Mouse (Mus musculus) CH12.LX (cell line): ENCODE measurements around the gene Anp32b. TPM values are rescaled to one million over a fixed set of nuclear protein-coding genes. Genes with fewer than 3 reads are reported as not detected.

Experiments used
- DNase-seq: peaks from one replicate; pipeline ENCODE4 v3.0.0-alpha.2; 2013; ENCODE audit errors: extremely low read depth
- H3K27ac ChIP-seq: 2 replicates; pipeline ENCODE4 v1.5.1; 2012; ENCODE audit warnings: low read depth, mild to moderate bottlenecking, control low read depth, moderate library complexity; ENCODE audit not compliant: insufficient read depth
- H3K27me3 ChIP-seq: replicated peaks from 2 replicates; pipeline ENCODE3; 2012; ENCODE audit warnings: inconsistent platforms
- H3K36me3 ChIP-seq, 2 experiments: replicated peaks in 1 of 2; 2 replicates each; pipeline versions ENCODE3 to v1.6.1; 2012; ENCODE audit warnings: inconsistent platforms in 1 of 2, low read length in 1 of 2, mild to moderate bottlenecking in 1 of 2, mixed read lengths in 1 of 2, moderate library complexity in 1 of 2; ENCODE audit not compliant: control insufficient read depth in 1 of 2, insufficient read depth in 1 of 2
- H3K4me1 ChIP-seq, 2 experiments: 2 replicates each; pipeline ENCODE4 v1.6.1; 2012; ENCODE audit warnings: inconsistent platforms in 1 of 2, moderate library complexity in 1 of 2; ENCODE audit not compliant: insufficient read depth in 2 of 2, control insufficient read depth in 1 of 2
- H3K4me2 ChIP-seq: 2 replicates; pipeline ENCODE4 v1.6.1; 2012; ENCODE audit warnings: low read depth, mild to moderate bottlenecking, control low read depth; ENCODE audit not compliant: poor library complexity, insufficient read depth, severe bottlenecking
- H3K4me3 ChIP-seq, 3 experiments: fragments of 150-350 bp in 1 of 3; sonication (generic) in 1 of 3; replicated peaks in 1 of 3; 2 replicates each; pipeline versions ENCODE3 to v1.5.1; 2011 to 2012; ENCODE audit warnings: low read depth in 2 of 3, low read length in 2 of 3, mild to moderate bottlenecking in 2 of 3, moderate library complexity in 2 of 3, control low read depth in 1 of 3, improper control_type of control experiment in 1 of 3, inconsistent platforms in 1 of 3, mixed read lengths in 1 of 3; ENCODE audit not compliant: poor library complexity in 1 of 3
- H3K79me2 ChIP-seq: replicated peaks from 2 replicates; pipeline ENCODE4 v1.6.1; 2012; ENCODE audit warnings: mild to moderate bottlenecking, moderate library complexity; ENCODE audit not compliant: control insufficient read depth, poor library complexity, insufficient read depth, severe bottlenecking; ENCODE audit errors: extremely low read depth
- H3K9ac ChIP-seq: 2 replicates; pipeline ENCODE4 v1.6.1; 2012; ENCODE audit warnings: low read depth, mild to moderate bottlenecking, control low read depth, moderate library complexity; ENCODE audit not compliant: insufficient read depth
- H3K9me3 ChIP-seq: replicated peaks from 2 replicates; pipeline ENCODE3; 2012; ENCODE audit warnings: low read length, inconsistent platforms, mixed read lengths
- BHLHE40 ChIP-seq: IDR thresholded peaks from 2 replicates; pipeline ENCODE4 v1.6.1; 2011; ENCODE audit warnings: mild to moderate bottlenecking, low read depth, low read length, improper control_type of control experiment
- CHD1 ChIP-seq: IDR thresholded peaks from 2 replicates; pipeline ENCODE4 v1.6.1; 2012; ENCODE audit warnings: low read depth, low read length, improper control_type of control experiment, inconsistent platforms
- CTCF ChIP-seq, 2 experiments: IDR thresholded peaks in 1 of 2; conservative IDR thresholded peaks in 1 of 2; 2 replicates each; pipeline ENCODE4 v1.5.1; 2011 to 2012; ENCODE audit warnings: low read depth in 2 of 2, low read length in 2 of 2, improper control_type of control experiment in 1 of 2, inconsistent platforms in 1 of 2, mild to moderate bottlenecking in 1 of 2, moderate library complexity in 1 of 2
- E2F4 ChIP-seq: IDR thresholded peaks from 2 replicates; pipeline ENCODE4 v1.6.1; 2011; ENCODE audit warnings: low read depth, low read length, improper control_type of control experiment; ENCODE audit not compliant: insufficient replicate concordance
- ELF1 ChIP-seq: IDR thresholded peaks from 2 replicates; pipeline ENCODE4 v1.6.1; 2014; ENCODE audit warnings: low read depth, mild to moderate bottlenecking, inconsistent platforms, low read length, improper control_type of control experiment
- ETS1 ChIP-seq: conservative IDR thresholded peaks from 2 replicates; pipeline ENCODE4 v1.6.1; 2012; ENCODE audit warnings: low read depth, mild to moderate bottlenecking, inconsistent platforms, low read length, improper control_type of control experiment, moderate library complexity
- IRF4 ChIP-seq: IDR thresholded peaks from 2 replicates; pipeline ENCODE4 v1.6.1; 2014; ENCODE audit warnings: low read depth, mild to moderate bottlenecking, inconsistent platforms, low read length, improper control_type of control experiment
- JUN ChIP-seq: IDR thresholded peaks from 2 replicates; pipeline ENCODE4 v1.6.1; 2011; ENCODE audit warnings: low read depth, mild to moderate bottlenecking, low read length, improper control_type of control experiment, moderate library complexity; ENCODE audit not compliant: insufficient read depth
- MAZ ChIP-seq: IDR thresholded peaks from 2 replicates; pipeline ENCODE4 v1.6.1; 2012; ENCODE audit warnings: low read depth, mild to moderate bottlenecking, inconsistent platforms, low read length, improper control_type of control experiment, moderate library complexity
- MXI1 ChIP-seq: IDR thresholded peaks from 2 replicates; pipeline ENCODE4 v1.6.1; 2011; ENCODE audit warnings: mild to moderate bottlenecking, low read depth, low read length, improper control_type of control experiment
- MYC ChIP-seq: IDR thresholded peaks from 2 replicates; pipeline ENCODE4 v1.6.1; 2011; ENCODE audit warnings: low read depth, mild to moderate bottlenecking, improper control_type of control experiment, low read length
- NRF1 ChIP-seq: IDR thresholded peaks from 2 replicates; pipeline ENCODE4 v1.6.1; 2014; ENCODE audit warnings: low read depth, mild to moderate bottlenecking, inconsistent platforms, low read length, improper control_type of control experiment, moderate library complexity
- POLR2A ChIP-seq: IDR thresholded peaks from 2 replicates; pipeline ENCODE4 v1.6.1; 2011; ENCODE audit warnings: low read depth, mild to moderate bottlenecking, improper control_type of control experiment, low read length
- POLR2AphosphoS2 ChIP-seq: IDR thresholded peaks from 2 replicates; pipeline ENCODE4 v1.6.1; 2011; ENCODE audit warnings: low read depth, low read length, improper control_type of control experiment
- RAD21 ChIP-seq: IDR thresholded peaks from 2 replicates; pipeline ENCODE4 v1.6.1; 2011; ENCODE audit warnings: low read depth, mild to moderate bottlenecking, low read length, improper control_type of control experiment, moderate library complexity
- SMC3 ChIP-seq: IDR thresholded peaks from 2 replicates; pipeline ENCODE4 v1.6.1; 2011; ENCODE audit warnings: low read depth, low read length, improper control_type of control experiment
- TBP ChIP-seq: conservative IDR thresholded peaks from 2 replicates; pipeline ENCODE4 v1.6.1; 2011; ENCODE audit warnings: low read depth, low read length, improper control_type of control experiment
- USF1 ChIP-seq: IDR thresholded peaks from 2 replicates; pipeline ENCODE4 v1.6.1; 2014; ENCODE audit warnings: low read depth, mild to moderate bottlenecking, inconsistent platforms, low read length, improper control_type of control experiment
- USF2 ChIP-seq: conservative IDR thresholded peaks from 2 replicates; pipeline ENCODE4 v1.6.1; 2011; ENCODE audit warnings: low read depth, low read length, improper control_type of control experiment
- dilution Hi-C: fragments of 300-500 bp; cut with MboI; formaldehyde crosslinking; loops from 2 replicates; pipeline ENCODE4 v1.14.3; 2020; ENCODE audit warnings: low sequenced_read_pairs; ENCODE audit not compliant: extremely low pct_unique_long_range_greater_than_20kb, extremely low pct_ligation_motif_present
- in situ Hi-C: fragments of 300-500 bp; cut with MboI; formaldehyde crosslinking; loops from 3 replicates; pipeline ENCODE4 v1.14.3; 2019; ENCODE audit warnings: low sequenced_read_pairs, low pct_ligation_motif_present, low pct_unique_long_range_greater_than_20kb, mixed read lengths
- polyA plus RNA-seq: library from polyadenylated mRNA; unstranded; fragments of >175 nt; gene quantifications from 2 replicates; pipeline ENCODE4 v1.2.1, GENCODE M21; 2012; ENCODE audit warnings: low read depth; ENCODE audit not compliant: insufficient read length
- total RNA-seq, 2 experiments: library from RNA; depleted of rRNA; stranded (reverse); fragments of 300-350 nt in 1 of 2; fragments of >200 nt in 1 of 2; gene quantifications; 2 replicates each; pipeline ENCODE4 v1.2.3; 2012 to 2014

Anp32b gene
- total and polyA plus RNA-seq, 3 experiments, result 29.4 to 864 (median 37.5) TPM

GRCm38 (mm10) chr4:46498976-46499375 is 48.3 kb downstream of the Anp32b start:
- peaks cover 5% of the 10 kb centered on the region; the same call in 1 of the 2 replicates for H3K79me2 ChIP-seq
- no peaks in the 10 kb centered on the region for H3K9me3 ChIP-seq
- no peaks in the 10 kb centered on the region; a peak in 1 of 4 replicates for H3K4me1 ChIP-seq
- H3K27ac ChIP-seq, result no peak overlapping the region
- H3K9ac ChIP-seq, result no peak overlapping the region
- TF ChIP-seq RAD21 (peak; percentile 30), NRF1 (no peak), SMC3 (peak; percentile 42), CTCF (conservative IDR thresholded peaks at IDR 0.05 in 1 of 2, IDR thresholded peaks at IDR 0.05 in 1 of 2; ENCODE audit: low read depth in 2 of 2, low read length in 2 of 2) (peak; percentile 75 to 94)
- no peak overlapping the region for H3K4me3 ChIP-seq
- peaks cover 71 to 94% of the 10 kb centered on the region in 2 experiments for H3K36me3 ChIP-seq
- dilution Hi-C loops (no loop called here), in situ Hi-C loops (loop anchor here (25.0 kb wide), 1 partner anchor 287 kb away; no protein-coding TSS in a partner anchor)
- no peak overlapping the region for H3K4me2 ChIP-seq
- no peak for DNase-seq
- H3K27me3 ChIP-seq, result no peaks in the 10 kb centered on the region

DNA sequence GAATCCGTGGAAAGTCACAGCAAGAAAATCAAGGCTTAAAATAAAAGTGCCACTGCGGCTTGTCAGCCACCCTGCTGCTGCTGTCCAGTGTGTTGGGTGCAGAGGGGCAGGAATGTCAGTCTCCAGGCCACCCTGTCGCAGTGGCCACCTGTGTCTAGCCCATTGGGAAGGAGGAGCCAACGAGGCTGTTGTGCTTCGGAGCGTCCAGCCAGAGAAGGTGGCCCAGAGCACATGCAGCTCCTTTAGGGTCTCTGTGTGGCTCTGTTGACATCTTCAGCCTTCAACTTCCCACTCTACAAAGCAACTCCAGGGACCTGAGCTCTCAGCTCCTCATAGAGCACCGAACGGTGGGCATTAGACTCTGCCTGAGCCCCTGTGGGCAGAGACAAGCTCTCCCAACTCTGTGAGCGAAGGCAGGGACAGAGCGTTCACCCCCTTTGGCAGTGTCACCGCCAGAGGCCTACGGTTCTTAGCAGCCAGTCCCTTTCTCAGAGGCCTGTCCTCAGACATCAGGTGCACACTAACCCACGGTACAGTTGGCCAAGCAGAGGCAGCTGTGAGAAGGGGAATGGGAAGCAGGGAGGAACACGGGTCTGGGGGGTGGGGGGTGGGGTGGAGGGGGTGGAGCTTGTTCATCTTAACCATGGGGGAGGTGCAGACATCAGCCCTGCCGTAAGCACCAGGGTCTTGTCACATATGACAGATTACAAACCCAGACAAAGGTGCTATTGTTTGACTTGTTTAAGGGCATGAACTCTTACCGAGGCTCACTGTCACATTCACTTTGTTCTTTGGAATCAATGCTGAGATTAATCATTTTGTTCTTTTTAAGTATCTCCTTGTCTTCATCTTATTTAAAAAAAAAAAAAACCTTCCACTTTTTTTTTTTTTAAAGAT is 52.2 kb downstream of the Anp32b start:
- Histone ChIP-seq H3K4me2 (no peak overlapping the region), H3K4me1 (peaks cover 6% of the 10 kb centered on the region in 2 experiments; a peak in 2 of 4 replicates), H3K79me2 (no peaks in the 10 kb centered on the region; the same call in 1 of the 2 replicates), H3K4me3 (no peak overlapping the region), H3K36me3 (peaks cover 75 to 95% of the 10 kb centered on the region in 2 experiments), H3K27ac (no peak overlapping the region), H3K9ac (no peak overlapping the region), H3K9me3 (peaks cover 3% of the 10 kb centered on the region), H3K27me3 (no peaks in the 10 kb centered on the region)
- no peak for DNase-seq
- dilution Hi-C loops (no loop called here), in situ Hi-C loops (no loop called here)
- no peak for TF ChIP-seq TBP
- TF ChIP-seq BHLHE40, result no peak
- TF ChIP-seq MXI1, result no peak
- no peak for TF ChIP-seq USF1
- no peak for TF ChIP-seq POLR2A
- TF ChIP-seq IRF4, result no peak
- no peak for TF ChIP-seq JUN
- TF ChIP-seq CHD1, result no peak
- no peak; the same call in 1 of the 2 replicates for TF ChIP-seq POLR2AphosphoS2
- no peak for TF ChIP-seq RAD21
- TF ChIP-seq ELF1, result no peak
- no peak for TF ChIP-seq USF2
- TF ChIP-seq MAZ, result no peak
- TF ChIP-seq ETS1, result no peak
- TF ChIP-seq NRF1, result no peak
- TF ChIP-seq MYC, result no peak
- TF ChIP-seq E2F4, result no peak
